Mouse (Mus musculus): ENCODE data around the gene Ccdc74a. TPM values are rescaled to one million over a fixed set of nuclear protein-coding genes. Genes with fewer than 3 reads are reported as not detected.
"Not testable (repeated sequence)": the region's sequence is repeated elsewhere in the genome, so short reads cannot be mapped to it uniquely, and the experiment has no call there.

Ccdc74a gene
- polyA plus RNA-seq (2012; ENCODE audit: insufficient read depth, insufficient read length, low replicate concordance, missing spikeins), result not detected in 2 replicates

- TF ChIP-seq CTCF (IDR thresholded peaks at IDR 0.05; ENCODE audit: insufficient read depth, low read depth, low read length) (peak; percentile 16; the same call in 1 of the 2 replicates), POLR2A (IDR thresholded peaks at IDR 0.05; ENCODE audit: insufficient read depth, low read depth, low read length) (peak; percentile 15; the same call in 1 of the 2 replicates)
- under 1% methylated on average over 65 of the region's 65 CpGs for WGBS
- H3K4me1 ChIP-seq (ENCODE audit: control insufficient read depth, insufficient read depth, low read length), result peaks cover 15% of the 10 kb centered on the region
- no peak within 1 kb of the TSS for H3K27ac ChIP-seq (ENCODE audit: insufficient read depth, low read depth, low read length)
- H3K4me3 ChIP-seq (ENCODE audit: insufficient read depth, low read depth, low read length), result peak within 1 kb of the TSS; percentile 50
Observed at GRCm38 (mm10) chr16:17646310-17647114, at the start of gene Ccdc74a. Gene Ccdc74a, plus strand, starts transcription at chr16:17646470.

GRCm38 (mm10) chr16:17600944-17601562, 45.2 kb upstream of the Ccdc74a start:
- TF ChIP-seq CTCF (IDR thresholded peaks at IDR 0.05; ENCODE audit: insufficient read depth, low read depth, low read length), result no peak
- no peak for TF ChIP-seq POLR2A (IDR thresholded peaks at IDR 0.05; ENCODE audit: insufficient read depth, low read depth, low read length)
- no peak overlapping the region for H3K4me3 ChIP-seq (ENCODE audit: insufficient read depth, low read depth, low read length)
- no peaks in the 10 kb centered on the region for H3K4me1 ChIP-seq (ENCODE audit: control insufficient read depth, insufficient read depth, low read length)
- 62% methylated on average over 3 of the region's 3 CpGs for WGBS
- no peak overlapping the region for H3K27ac ChIP-seq (ENCODE audit: insufficient read depth, low read depth, low read length)

GRCm38 (mm10) chr16:17604941-17605340, 41.3 kb upstream of the Ccdc74a start:
- H3K4me1 ChIP-seq (ENCODE audit: control insufficient read depth, insufficient read depth, low read length), result no peaks in the 10 kb centered on the region
- WGBS, result 18% methylated on average over 4 of the region's 4 CpGs
- H3K4me3 ChIP-seq (ENCODE audit: insufficient read depth, low read depth, low read length), result no peak overlapping the region
- H3K27ac ChIP-seq (ENCODE audit: insufficient read depth, low read depth, low read length), result no peak overlapping the region
- TF ChIP-seq CTCF (IDR thresholded peaks at IDR 0.05; ENCODE audit: insufficient read depth, low read depth, low read length) (no peak), POLR2A (IDR thresholded peaks at IDR 0.05; ENCODE audit: insufficient read depth, low read depth, low read length) (no peak)

- Histone ChIP-seq H3K27ac (ENCODE audit: insufficient read depth, low read depth, low read length) (no peak overlapping the region), H3K4me1 (ENCODE audit: control insufficient read depth, insufficient read depth, low read length) (no peaks in the 10 kb centered on the region), H3K4me3 (ENCODE audit: insufficient read depth, low read depth, low read length) (no peak overlapping the region)
- TF ChIP-seq CTCF (IDR thresholded peaks at IDR 0.05; ENCODE audit: insufficient read depth, low read depth, low read length), result no peak
- TF ChIP-seq POLR2A (IDR thresholded peaks at IDR 0.05; ENCODE audit: insufficient read depth, low read depth, low read length), result no peak
- WGBS, result 65% methylated on average over 5 of the region's 5 CpGs
Observed at GRCm38 (mm10) chr16:17605684-17606083, 40.6 kb upstream of the Ccdc74a start.

- WGBS, result 50% methylated on average over 4 of the region's 4 CpGs
- TF ChIP-seq POLR2A (IDR thresholded peaks at IDR 0.05; ENCODE audit: insufficient read depth, low read depth, low read length) (no peak), CTCF (IDR thresholded peaks at IDR 0.05; ENCODE audit: insufficient read depth, low read depth, low read length) (no peak)
- Histone ChIP-seq H3K27ac (ENCODE audit: insufficient read depth, low read depth, low read length) (no peak overlapping the region), H3K4me1 (ENCODE audit: control insufficient read depth, insufficient read depth, low read length) (no peaks in the 10 kb centered on the region), H3K4me3 (ENCODE audit: insufficient read depth, low read depth, low read length) (no peak overlapping the region)
Observed at GRCm38 (mm10) chr16:17611383-17611782, 34.9 kb upstream of the Ccdc74a start.

GRCm38 (mm10) chr16:17614740-17615139, 31.5 kb upstream of the Ccdc74a start:
- not testable (repeated sequence) for H3K27ac ChIP-seq (ENCODE audit: insufficient read depth, low read depth, low read length); H3K4me3 ChIP-seq (ENCODE audit: insufficient read depth, low read depth, low read length); H3K4me1 ChIP-seq (ENCODE audit: control insufficient read depth, insufficient read depth, low read length)
- WGBS, result 88% methylated on average over 6 of the region's 6 CpGs

GRCm38 (mm10) chr16:17616212-17616611, 30.1 kb upstream of the Ccdc74a start:
- WGBS, result 85% methylated on average over 5 of the region's 5 CpGs
- H3K4me3 ChIP-seq (ENCODE audit: insufficient read depth, low read depth, low read length), result no peak overlapping the region
- peaks cover 6% of the 10 kb centered on the region for H3K4me1 ChIP-seq (ENCODE audit: control insufficient read depth, insufficient read depth, low read length)
- TF ChIP-seq CTCF (IDR thresholded peaks at IDR 0.05; ENCODE audit: insufficient read depth, low read depth, low read length) (no peak), POLR2A (IDR thresholded peaks at IDR 0.05; ENCODE audit: insufficient read depth, low read depth, low read length) (no peak)
- H3K27ac ChIP-seq (ENCODE audit: insufficient read depth, low read depth, low read length), result no peak overlapping the region

- peaks cover 6% of the 10 kb centered on the region for H3K4me1 ChIP-seq (ENCODE audit: control insufficient read depth, insufficient read depth, low read length)
- 13% methylated on average over 13 of the region's 13 CpGs for WGBS
- H3K27ac ChIP-seq (ENCODE audit: insufficient read depth, low read depth, low read length), result no peak overlapping the region
- TF ChIP-seq POLR2A (IDR thresholded peaks at IDR 0.05; ENCODE audit: insufficient read depth, low read depth, low read length), result no peak
- peak; percentile 61; the same call in 1 of the 2 replicates for TF ChIP-seq CTCF (IDR thresholded peaks at IDR 0.05; ENCODE audit: insufficient read depth, low read depth, low read length)
- no peak overlapping the region for H3K4me3 ChIP-seq (ENCODE audit: insufficient read depth, low read depth, low read length)
Observed at GRCm38 (mm10) chr16:17617922-17618565, 28.2 kb upstream of the Ccdc74a start.
